Mouse (Mus musculus): Measurements from ENCODE around the gene Gm3415. TPM values are rescaled to one million over a fixed set of nuclear protein-coding genes. Genes with fewer than 3 reads are reported as not detected.
A peak's percentile ranks its signal among the peaks of the same experiment; 100 is the strongest.
"Not testable (repeated sequence)": the region's sequence is repeated elsewhere in the genome, so short reads cannot be mapped to it uniquely, and the experiment has no call there.

Gm3415 gene
- polyA plus RNA-seq, 1 experiment from 2014 or later = not detected

- H3K9ac ChIP-seq = no peak within 1 kb of the TSS
- no peak within 1 kb of the TSS for H3K27ac ChIP-seq
- H3K4me2 ChIP-seq = peak within 1 kb of the TSS; percentile 90
- H3K4me3 ChIP-seq = peak within 1 kb of the TSS; percentile 50
- H3K27me3 ChIP-seq = peaks cover 54% of the 10 kb centered on the region
- no peak for ATAC-seq (replicated peaks; ENCODE audit: insufficient number of reproducible peaks, insufficient read depth, low FRiP score, low read depth)
- no peaks in the 10 kb centered on the region for H3K36me3 ChIP-seq
- peaks cover 11% of the 10 kb centered on the region for H3K4me1 ChIP-seq (replicated peaks)
- no peaks in the 10 kb centered on the region for H3K9me3 ChIP-seq (replicated peaks)
- WGBS = under 1% methylated on average over 64 of the region's 64 CpGs
Observed at GRCm38 (mm10) chr5:146584478-146585306, 28.8 kb downstream of the Gm3415 start, which contains the start of gene Gpr12. Gene Gpr12, minus strand, starts transcription at chr5:146585239.

- 10% methylated on average over 10 of the region's 10 CpGs for WGBS
- no peak overlapping the region for H3K9ac ChIP-seq
- H3K4me1 ChIP-seq (replicated peaks) = peaks cover 11% of the 10 kb centered on the region
- ATAC-seq (replicated peaks; ENCODE audit: insufficient number of reproducible peaks, insufficient read depth, low FRiP score, low read depth) = no peak
- H3K4me3 ChIP-seq = peak overlapping the region; percentile 50
- H3K9me3 ChIP-seq (replicated peaks) = no peaks in the 10 kb centered on the region
- peaks cover 54% of the 10 kb centered on the region for H3K27me3 ChIP-seq
- H3K4me2 ChIP-seq = peak overlapping the region; percentile 90
- H3K36me3 ChIP-seq = no peaks in the 10 kb centered on the region
- H3K27ac ChIP-seq = no peak overlapping the region
Observed at GRCm38 (mm10) chr5:146585307-146585651, 29.3 kb downstream of the Gm3415 start.

- Histone ChIP-seq H3K9ac (no peak overlapping the region), H3K4me3 (no peak overlapping the region), H3K27ac (no peak overlapping the region), H3K27me3 (peaks cover 53% of the 10 kb centered on the region), H3K4me1 (replicated peaks) (peaks cover 11% of the 10 kb centered on the region), H3K9me3 (replicated peaks) (no peaks in the 10 kb centered on the region), H3K36me3 (no peaks in the 10 kb centered on the region), H3K4me2 (no peak overlapping the region)
- 62% methylated on average over 8 of the region's 8 CpGs for WGBS
- no peak for ATAC-seq (replicated peaks; ENCODE audit: insufficient number of reproducible peaks, insufficient read depth, low FRiP score, low read depth)
Observed at GRCm38 (mm10) chr5:146586357-146587070, 30.6 kb downstream of the Gm3415 start.

GRCm38 (mm10) chr5:146590987-146591386 lies 35.1 kb downstream of the Gm3415 start:
- Histone ChIP-seq H3K4me1 (replicated peaks) (no peaks in the 10 kb centered on the region), H3K4me3 (no peak overlapping the region), H3K9ac (no peak overlapping the region), H3K27ac (no peak overlapping the region), H3K9me3 (replicated peaks) (no peaks in the 10 kb centered on the region), H3K36me3 (no peaks in the 10 kb centered on the region), H3K4me2 (no peak overlapping the region), H3K27me3 (peaks cover 17% of the 10 kb centered on the region)
- WGBS = 70% methylated on average over 4 of the region's 4 CpGs
- no peak for ATAC-seq (replicated peaks; ENCODE audit: insufficient number of reproducible peaks, insufficient read depth, low FRiP score, low read depth)

- WGBS = 82% methylated on average over 4 of the region's 4 CpGs
- Histone ChIP-seq H3K27me3 (peaks cover 11% of the 10 kb centered on the region), H3K4me1 (replicated peaks) (no peaks in the 10 kb centered on the region), H3K36me3 (no peaks in the 10 kb centered on the region), H3K4me3 (no peak overlapping the region), H3K4me2 (no peak overlapping the region), H3K9ac (no peak overlapping the region), H3K27ac (no peak overlapping the region), H3K9me3 (replicated peaks) (no peaks in the 10 kb centered on the region)
- no peak for ATAC-seq (replicated peaks; ENCODE audit: insufficient number of reproducible peaks, insufficient read depth, low FRiP score, low read depth)
Observed at GRCm38 (mm10) chr5:146591636-146592035, 35.7 kb downstream of the Gm3415 start.

GRCm38 (mm10) chr5:146592580-146592979 lies 36.6 kb downstream of the Gm3415 start:
- Histone ChIP-seq H3K4me3 (no peak overlapping the region), H3K9me3 (replicated peaks) (no peaks in the 10 kb centered on the region), H3K4me2 (no peak overlapping the region), H3K9ac (no peak overlapping the region), H3K27ac (no peak overlapping the region), H3K27me3 (0 out of 2 replicates have a peak, but pooled peaks cover 4% of the 10 kb centered on the region), H3K4me1 (replicated peaks) (no peaks in the 10 kb centered on the region), H3K36me3 (no peaks in the 10 kb centered on the region)
- ATAC-seq (replicated peaks; ENCODE audit: insufficient number of reproducible peaks, insufficient read depth, low FRiP score, low read depth) = no peak
- 77% methylated on average over 5 of the region's 5 CpGs for WGBS

GRCm38 (mm10) chr5:146596612-146597502 lies 40.9 kb downstream of the Gm3415 start:
- Histone ChIP-seq H3K36me3 (no peaks in the 10 kb centered on the region), H3K4me1 (replicated peaks) (no peaks in the 10 kb centered on the region), H3K9me3 (replicated peaks) (no peaks in the 10 kb centered on the region), H3K9ac (no peak overlapping the region), H3K4me3 (no peak overlapping the region), H3K4me2 (no peak overlapping the region), H3K27ac (no peak overlapping the region), H3K27me3 (no peaks in the 10 kb centered on the region)
- 68% methylated on average over 18 of the region's 18 CpGs for WGBS
- ATAC-seq (replicated peaks; ENCODE audit: insufficient number of reproducible peaks, insufficient read depth, low FRiP score, low read depth) = no peak

- H3K9me3 ChIP-seq (replicated peaks) = no peaks in the 10 kb centered on the region
- no peak overlapping the region for H3K9ac ChIP-seq
- no peak for ATAC-seq (replicated peaks; ENCODE audit: insufficient number of reproducible peaks, insufficient read depth, low FRiP score, low read depth)
- WGBS = 90% methylated on average over 10 of the region's 10 CpGs
- no peak overlapping the region for H3K4me3 ChIP-seq
- H3K4me1 ChIP-seq (replicated peaks) = no peaks in the 10 kb centered on the region
- H3K27ac ChIP-seq = no peak overlapping the region
- no peaks in the 10 kb centered on the region for H3K27me3 ChIP-seq
- no peak overlapping the region for H3K4me2 ChIP-seq
- no peaks in the 10 kb centered on the region for H3K36me3 ChIP-seq
Observed at GRCm38 (mm10) chr5:146597503-146597874, 41.6 kb downstream of the Gm3415 start.

GRCm38 (mm10) chr5:146598215-146599119 lies 42.5 kb downstream of the Gm3415 start:
- H3K9me3 ChIP-seq (replicated peaks) = no peaks in the 10 kb centered on the region
- WGBS = 82% methylated on average over 27 of the region's 27 CpGs
- H3K4me3 ChIP-seq = no peak overlapping the region
- H3K4me2 ChIP-seq = no peak overlapping the region
- no peaks in the 10 kb centered on the region for H3K36me3 ChIP-seq
- no peaks in the 10 kb centered on the region for H3K4me1 ChIP-seq (replicated peaks)
- no peaks in the 10 kb centered on the region for H3K27me3 ChIP-seq
- H3K27ac ChIP-seq = no peak overlapping the region
- no peak overlapping the region for H3K9ac ChIP-seq
- ATAC-seq (replicated peaks; ENCODE audit: insufficient number of reproducible peaks, insufficient read depth, low FRiP score, low read depth) = no peak

- ATAC-seq (replicated peaks; ENCODE audit: insufficient number of reproducible peaks, insufficient read depth, low FRiP score, low read depth); H3K27ac ChIP-seq; H3K27me3 ChIP-seq; H3K4me2 ChIP-seq; H3K4me1 ChIP-seq (replicated peaks); H3K9ac ChIP-seq; H3K4me3 ChIP-seq; H3K9me3 ChIP-seq (replicated peaks); H3K36me3 ChIP-seq: not testable (repeated sequence)
- WGBS = 87% methylated on average over 7 of the region's 7 CpGs
Observed at GRCm38 (mm10) chr5:146599216-146599615, 43.3 kb downstream of the Gm3415 start.
